Mouse (Mus musculus) c-Kit-negative CD71-positive TER-119-positive erythroid progenitor cells, embryonic 14.5 days (primary cell): Measurements from ENCODE around the gene Smim26.
"Not testable (repeated sequence)": the region's sequence is repeated elsewhere in the genome, so short reads cannot be mapped to it uniquely, and the experiment has no call there.

Experiments
- DNase-seq: peaks from one replicate; pipeline ENCODE4 v3.0.0-alpha.2; 2013; ENCODE audit warnings: low read depth, low spot score

Smim26 gene

GRCm38 (mm10) chr2:144593951-144594651, at the start of gene Smim26:
TSS of gene Smim26 (plus strand) at chr2:144594054.
- peak; percentile 57 for DNase-seq

DNA sequence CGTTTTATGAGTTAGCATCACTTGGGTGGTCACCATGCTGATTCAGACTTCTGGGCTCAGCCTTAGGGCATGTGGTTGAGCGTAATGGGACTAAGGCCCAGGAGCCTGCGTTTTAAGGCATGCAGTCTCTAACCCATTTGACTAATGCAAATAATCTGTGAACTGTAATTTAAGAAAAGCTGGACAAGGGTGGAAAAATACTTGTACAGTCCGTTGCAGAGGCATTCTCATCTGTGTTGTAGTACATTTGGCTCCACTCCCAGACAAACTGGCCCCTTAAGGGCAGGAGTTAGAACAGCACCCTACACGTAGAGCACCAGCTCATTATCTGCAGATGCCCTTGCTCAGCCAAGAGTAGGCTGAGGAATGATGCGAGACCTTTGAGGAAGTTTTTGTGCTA, 49.2 kb upstream of the Smim26 start:
- DNase-seq: no peak

- DNase-seq: no peak
These were observed 48.8 kb upstream of the Smim26 start for GRCm38 (mm10) chr2:144545061-144545460.

GRCm38 (mm10) chr2:144545481-144545880, 48.4 kb upstream of the Smim26 start:
- DNase-seq: no peak

DNA sequence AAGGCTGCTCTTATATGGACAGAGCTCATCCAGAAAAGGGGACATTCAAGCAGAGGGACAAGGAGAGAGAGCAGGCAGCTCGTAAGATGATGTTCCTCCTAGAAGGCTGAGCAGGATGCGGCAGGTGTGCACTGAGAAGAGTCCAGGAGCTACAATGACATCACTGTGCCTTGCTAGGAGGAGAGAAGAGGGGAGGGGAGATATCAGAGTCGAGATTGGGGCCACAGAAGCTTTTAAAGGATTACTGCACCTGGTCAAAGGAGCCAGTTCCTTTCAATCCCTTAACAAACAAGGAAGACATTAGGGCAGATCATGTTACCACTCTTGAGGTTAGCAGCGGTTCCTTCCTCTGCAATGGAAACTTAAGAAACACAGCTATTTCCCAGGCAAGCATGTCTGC, 46.3 kb upstream of the Smim26 start:
- no peak for DNase-seq

GRCm38 (mm10) chr2:144550529-144550928, 43.3 kb upstream of the Smim26 start, which contains the start of gene Rbbp9:
TSS of gene Rbbp9 (minus strand) at chr2:144550869.
- DNase-seq: no peak

GRCm38 (mm10) chr2:144553905-144554304, 39.9 kb upstream of the Smim26 start:
- no peak for DNase-seq

DNA sequence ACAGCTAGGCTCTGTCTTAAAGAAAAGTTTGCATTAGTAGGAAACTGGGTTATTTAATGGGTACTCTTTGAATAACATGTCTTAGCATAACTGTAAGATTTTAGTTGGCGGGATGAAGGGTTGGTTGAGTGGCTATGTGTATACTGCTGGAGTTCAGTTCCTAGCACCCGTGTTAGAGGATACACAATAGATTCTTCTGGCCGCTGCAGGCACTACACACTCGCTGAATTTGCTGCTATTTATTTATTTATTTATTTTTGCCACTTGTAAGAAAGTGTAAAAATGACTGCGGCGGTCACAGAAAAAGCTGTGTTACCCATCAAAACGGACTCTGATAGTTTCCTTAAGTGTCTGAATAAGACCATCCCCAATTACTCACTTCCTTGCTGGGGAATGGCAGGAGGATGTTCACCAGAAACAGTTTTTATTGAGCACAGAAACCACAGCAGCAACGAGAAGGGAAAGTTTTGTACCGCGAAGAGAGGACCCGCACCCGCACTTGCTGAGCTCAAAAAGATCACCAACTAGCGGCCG, 38.5 kb upstream of the Smim26 start:
- DNase-seq: no peak

DNA sequence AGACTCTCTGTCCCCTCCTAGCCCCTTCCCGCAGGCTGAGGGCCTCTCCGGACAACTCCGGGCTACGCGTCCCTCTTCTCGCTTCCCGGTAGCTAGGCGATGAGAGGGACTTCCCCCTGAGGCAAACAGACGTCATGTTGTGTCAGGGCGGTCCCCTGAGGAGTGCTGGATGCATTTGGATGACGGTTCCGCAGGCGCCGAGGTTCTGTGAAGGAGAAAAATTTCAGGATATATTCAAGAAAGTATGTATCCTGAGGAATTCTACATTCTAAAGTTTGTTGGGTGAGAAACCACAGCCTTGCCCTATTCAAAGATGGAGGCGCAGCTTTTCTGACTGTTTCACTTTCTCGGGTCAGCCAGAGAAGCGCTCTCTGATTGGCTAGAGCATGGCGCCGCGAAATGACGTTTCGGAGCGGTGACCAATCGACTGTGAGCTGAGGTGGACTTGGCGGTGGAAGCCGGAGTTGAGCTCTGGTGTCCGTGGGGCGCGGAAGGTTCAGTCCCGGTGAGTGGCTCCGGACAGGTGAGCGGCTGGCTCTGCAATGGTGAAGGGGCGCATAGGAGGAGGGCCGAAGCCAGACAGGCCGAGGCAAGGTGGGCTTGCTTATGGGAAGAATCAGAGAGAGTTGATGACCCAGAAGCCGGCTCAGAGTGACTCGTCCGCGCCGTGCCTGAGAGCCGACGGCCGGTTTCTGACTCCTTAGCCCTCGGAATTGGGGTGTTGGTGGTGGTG, 37.9 kb upstream of the Smim26 start, which contains the start of gene Sec23b:
Gene Sec23b (plus strand): TSS at position 410 of the 733 bp plus-strand sequence.
- peak; percentile 97 for DNase-seq

DNA sequence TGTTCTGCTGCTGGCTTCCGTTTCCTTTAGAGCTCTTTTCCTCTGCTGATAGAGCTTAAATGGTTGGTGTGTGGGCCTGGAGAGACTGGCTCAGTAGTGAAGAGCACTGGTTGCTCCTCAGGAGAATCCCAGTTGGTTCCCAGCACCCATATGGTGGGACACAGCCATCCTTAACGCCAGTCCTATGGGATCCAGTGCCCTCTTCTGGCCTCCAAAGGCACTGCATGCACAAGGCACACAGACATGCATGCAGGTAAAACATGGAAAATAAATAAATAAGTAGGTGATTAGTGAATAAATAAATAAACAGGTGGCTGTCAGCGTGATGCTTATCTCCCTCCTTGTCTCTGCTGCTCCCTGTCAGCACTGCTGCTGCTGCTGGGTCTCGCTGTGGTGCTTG, 5.1 kb upstream of the Smim26 start:
- no peak for DNase-seq

GRCm38 (mm10) chr2:144593036-144593435, 818 bp upstream of the Smim26 start:
- not testable (repeated sequence) for DNase-seq

DNA sequence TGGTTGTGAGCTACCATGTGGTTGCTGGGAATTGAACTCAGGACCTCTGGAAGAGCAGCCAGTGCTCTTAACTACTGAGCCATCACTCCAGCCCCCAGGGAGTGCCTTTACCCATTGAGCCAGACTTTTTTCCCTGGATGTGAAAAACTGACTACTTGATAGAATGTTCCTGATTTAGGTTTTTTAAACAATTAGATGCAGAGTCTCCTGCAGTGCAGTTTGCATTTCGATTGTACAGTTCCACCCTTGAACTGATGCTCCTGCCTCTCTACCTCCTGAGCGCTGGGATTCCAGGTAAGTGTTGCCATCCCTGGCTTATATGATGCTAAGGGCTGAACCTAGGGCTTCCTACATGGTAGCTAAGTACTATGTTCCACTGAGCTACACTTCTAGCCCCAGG, 4.2 kb downstream of the Smim26 start:
- DNase-seq: no peak

DNA sequence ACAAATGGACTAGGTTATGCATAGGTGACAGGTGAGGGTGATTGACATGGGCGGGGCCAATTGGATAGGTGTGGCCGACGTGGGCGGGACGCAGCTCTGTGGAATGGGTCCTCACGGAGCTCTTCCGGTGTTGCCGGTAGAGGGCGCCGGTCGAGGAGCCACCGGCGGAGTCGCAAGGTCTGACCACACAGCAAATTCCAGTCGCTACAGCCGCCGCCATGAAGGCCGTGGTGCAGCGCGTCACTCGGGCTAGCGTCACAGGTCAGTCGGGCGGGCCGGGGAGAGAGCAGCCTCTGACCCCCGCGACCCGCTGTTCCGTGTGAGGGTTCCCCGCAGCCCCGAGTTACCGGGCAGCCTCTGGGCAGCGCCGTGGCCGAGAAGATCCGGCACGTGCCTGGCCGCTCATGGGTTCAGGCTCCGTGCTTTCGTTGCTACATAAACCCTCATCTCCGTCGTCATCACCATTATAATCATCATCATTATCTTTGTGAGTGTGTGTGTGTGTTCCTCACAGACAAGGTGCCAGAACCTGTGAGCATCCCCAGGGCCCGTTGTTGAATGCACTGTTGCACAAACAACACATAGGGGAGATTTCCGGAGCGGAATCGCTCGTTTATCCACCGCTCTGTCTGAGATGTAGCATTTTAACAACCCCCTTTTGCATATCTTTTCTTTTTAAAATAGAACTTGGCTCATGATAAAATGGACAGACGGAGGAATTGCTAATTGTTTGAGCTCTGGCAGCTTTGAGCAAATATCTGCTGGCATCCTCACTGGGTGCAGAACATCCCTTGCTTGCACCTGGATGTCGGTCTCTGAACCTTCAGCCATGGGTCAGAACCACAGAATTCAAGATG, 6.2 kb downstream of the Smim26 start, which contains the start of gene Dtd1:
Gene Dtd1 (plus strand): TSS at position 67 of the 857 bp plus-strand sequence.
- DNase-seq: peak; percentile 79

- no peak for DNase-seq
These were observed 7.7 kb downstream of the Smim26 start for GRCm38 (mm10) chr2:144601576-144601975.

- DNase-seq: no peak
These were observed 20.1 kb downstream of the Smim26 start for GRCm38 (mm10) chr2:144613956-144614355.

GRCm38 (mm10) chr2:144617074-144617874, 23.4 kb downstream of the Smim26 start:
- no peak for DNase-seq

DNA sequence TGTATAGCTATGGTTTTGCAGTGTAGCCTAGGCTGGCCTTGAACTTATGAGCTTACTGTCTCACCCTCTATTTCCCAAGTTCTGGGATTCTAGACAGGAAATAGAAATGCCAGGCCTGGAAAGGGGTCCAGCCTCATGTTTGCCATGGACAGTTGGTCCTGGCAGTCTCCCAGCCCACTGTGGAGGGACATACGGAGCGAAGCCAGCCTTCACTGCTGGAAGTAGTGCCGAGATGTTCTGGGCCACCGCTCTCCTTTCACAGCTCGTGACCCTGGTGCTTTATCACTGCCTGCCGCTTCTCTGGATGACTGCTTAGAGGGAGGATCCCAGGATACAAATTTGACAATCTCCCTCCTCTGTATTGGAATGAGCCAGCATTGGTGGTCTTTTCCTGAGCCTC, 27.6 kb downstream of the Smim26 start:
- no peak for DNase-seq

DNA sequence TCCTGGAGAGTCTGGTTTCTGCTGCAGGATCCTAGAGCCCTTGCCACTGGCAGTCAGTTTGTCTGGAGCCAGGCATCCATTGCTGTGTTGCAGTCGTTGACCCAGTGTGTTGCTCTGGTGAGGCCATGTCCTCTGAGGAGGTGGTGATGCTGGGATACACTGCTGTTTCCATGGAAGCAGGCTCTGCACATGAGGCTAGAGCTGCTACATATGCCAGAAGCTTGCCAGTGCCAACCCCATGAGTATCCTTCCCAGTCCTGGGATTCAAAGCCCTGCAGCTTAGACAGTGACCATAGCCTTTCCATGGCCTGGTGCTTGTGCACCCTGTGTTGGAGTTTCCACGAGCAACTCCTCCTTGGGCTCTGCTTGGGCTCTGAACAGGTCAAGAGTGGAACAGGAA, 39.7 kb downstream of the Smim26 start:
- DNase-seq: no peak

DNA sequence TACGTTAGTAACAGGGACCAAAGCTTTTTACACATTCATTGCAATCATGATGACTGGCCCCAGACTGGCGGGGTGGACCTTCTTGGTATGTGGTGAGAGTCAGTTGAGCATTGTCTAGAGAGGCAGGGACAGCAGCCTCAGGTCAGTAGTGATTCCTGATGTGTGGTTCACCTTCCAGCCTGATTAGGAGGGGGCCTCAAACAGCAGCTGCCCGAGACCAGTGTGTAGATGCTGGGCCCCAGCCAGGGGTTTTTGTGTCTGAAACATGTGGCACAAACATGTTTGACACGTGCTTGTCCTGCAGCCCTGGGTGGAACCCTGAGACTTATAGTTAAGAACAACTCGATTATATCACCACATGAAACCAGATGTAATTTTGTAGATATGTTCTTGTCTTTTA, 40.4 kb downstream of the Smim26 start:
- no peak for DNase-seq

DNA sequence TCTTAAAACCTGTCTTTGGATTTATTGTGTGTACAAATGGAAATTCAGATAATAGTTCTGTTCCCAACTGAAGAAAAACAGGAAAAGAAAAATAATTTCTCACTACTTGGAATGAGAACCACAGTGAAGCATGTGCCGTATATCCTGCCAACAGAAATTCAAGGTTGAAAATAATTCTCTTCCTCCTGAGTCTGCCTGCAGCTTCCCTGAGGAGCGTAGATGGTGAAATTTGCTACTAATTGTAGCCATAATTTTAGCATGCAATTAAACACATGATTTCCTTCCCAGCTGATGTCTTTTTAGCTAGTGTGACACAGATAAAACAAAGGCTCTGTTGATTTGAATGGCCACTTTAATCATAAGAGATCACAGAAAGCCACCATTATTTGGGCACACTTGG, 40.9 kb downstream of the Smim26 start:
- DNase-seq: no peak
